Mouse (Mus musculus): ENCODE measurements at regions not wholly inside any gene's neighbourhood (a gene's known extent, or its start where the extent isn't known, plus 50 kb on each side); places are given as distances from the start of the nearest gene placed in this dataset.

- no peak for TF ChIP-seq POLR2A (IDR thresholded peaks at IDR 0.05; ENCODE audit: borderline replicate concordance, low read depth, low read length)
- TF ChIP-seq CTCF (IDR thresholded peaks at IDR 0.05; ENCODE audit: low read depth, low read length): no peak
These were observed 368.5 kb upstream of the Vrk2 start for GRCm38 (mm10) chr11:26962040-26962927.
